Mouse (Mus musculus) forebrain, embryonic 11.5 days (tissue): ENCODE measurements at regions not wholly inside any gene's neighbourhood (a gene's known extent, or its start where the extent isn't known, plus 50 kb on each side); places are given as distances from the start of the nearest gene placed in this dataset.

ENCODE experiments used
- ATAC-seq: fragments of 200-750 bp; cut with Nextera tagmentation; replicated peaks from 2 replicates; pipeline ENCODE4 v1.8.0; 2017; ENCODE audit warnings: moderate TSS enrichment; ENCODE audit not compliant: low FRiP score
- DNase-seq: peaks from one replicate; pipeline ENCODE4 v3.0.0-alpha.2; 2017; ENCODE audit warnings: low spot score
- H3K27ac ChIP-seq: fragments of 300-500 bp; sonication (generic); 2 replicates; pipeline ENCODE4 v1.5.1; 2014; ENCODE audit warnings: low read depth, low read length
- H3K27me3 ChIP-seq: fragments of 300-500 bp; sonication (generic); 2 replicates; pipeline ENCODE4 v1.6.1; 2014; ENCODE audit warnings: mild to moderate bottlenecking, low read length, mixed read lengths; ENCODE audit not compliant: control insufficient read depth, insufficient read depth
- H3K36me3 ChIP-seq: fragments of 300-500 bp; sonication (generic); 2 replicates; pipeline ENCODE4 v1.6.1; 2014; ENCODE audit warnings: mild to moderate bottlenecking, low read length, moderate library complexity, mixed read lengths; ENCODE audit not compliant: control insufficient read depth, insufficient read depth
- H3K4me1 ChIP-seq: fragments of 300-500 bp; sonication (generic); replicated peaks from 2 replicates; pipeline ENCODE4 v1.6.1; 2014; ENCODE audit warnings: low read length, mixed read lengths; ENCODE audit not compliant: control insufficient read depth, insufficient read depth
- H3K4me2 ChIP-seq: fragments of 300-500 bp; sonication (generic); 2 replicates; pipeline ENCODE4 v1.6.1; 2014; ENCODE audit warnings: low read depth, mild to moderate bottlenecking, low read length, moderate library complexity, mixed read lengths; ENCODE audit not compliant: severe bottlenecking
- H3K4me3 ChIP-seq: fragments of 300-500 bp; sonication (generic); 2 replicates; pipeline ENCODE4 v1.5.1; 2014; ENCODE audit warnings: low read depth, low read length
- H3K9ac ChIP-seq: fragments of 300-500 bp; sonication (generic); 2 replicates; pipeline ENCODE4 v1.6.1; 2014; ENCODE audit warnings: low read length
- H3K9me3 ChIP-seq: fragments of 300-500 bp; sonication (generic); 2 replicates; pipeline ENCODE4 v1.6.1; 2016; ENCODE audit warnings: low read length, mixed read lengths; ENCODE audit not compliant: control insufficient read depth
- WGBS: fragments of 180-500 bp; shearing (Covaris S2); extraction: QIAGEN DNeasy Blood & Tissue Kit; methylation state at CpG from one replicate; pipeline ENCODE4 v1.1.7; 2014; 5-methylcytosine and 5-hydroxymethylcytosine counted together

DNA sequence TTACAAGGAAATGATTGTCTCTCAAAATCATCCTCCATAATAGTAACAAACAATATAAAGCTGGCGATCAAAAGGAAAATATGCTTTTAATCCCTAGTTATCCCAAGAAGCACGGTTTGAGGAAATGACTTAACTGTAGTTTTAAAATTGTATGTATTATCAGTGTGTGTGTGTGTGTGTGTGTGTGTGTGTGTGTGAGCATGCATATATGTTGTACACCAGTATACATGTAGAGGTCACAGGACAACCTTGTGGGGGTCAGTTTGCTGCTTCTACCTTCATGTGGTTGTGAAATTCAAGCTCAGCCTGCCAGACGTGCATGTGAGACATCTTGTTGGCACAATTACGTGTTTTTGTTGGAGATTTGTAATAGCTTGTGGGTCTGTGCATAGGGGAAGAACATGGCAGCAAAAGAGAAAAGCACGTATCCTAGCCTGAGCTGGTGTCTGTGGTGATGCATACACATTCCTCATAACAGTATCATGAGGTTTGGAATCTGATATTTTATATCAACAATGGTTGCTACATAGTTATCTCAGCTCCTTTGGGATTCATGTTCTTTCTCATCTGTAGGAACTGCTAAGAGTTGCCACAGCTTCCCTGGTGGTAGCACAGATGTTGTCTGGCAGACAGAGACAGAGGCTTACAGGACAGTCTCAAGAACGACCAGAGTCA is 622.4 kb downstream of the Kcnj2 start:
- Histone ChIP-seq H3K36me3 (no peaks in the 10 kb centered on the region), H3K4me1 (no peaks in the 10 kb centered on the region), H3K4me2 (no peak overlapping the region), H3K4me3 (no peak overlapping the region), H3K27me3 (no peaks in the 10 kb centered on the region), H3K9me3 (no peaks in the 10 kb centered on the region), H3K9ac (no peak overlapping the region), H3K27ac (no peak overlapping the region)
- ATAC-seq (no peak), DNase-seq (no peak)
- WGBS = 79% methylated on average over 6 of the region's 6 CpGs

DNA sequence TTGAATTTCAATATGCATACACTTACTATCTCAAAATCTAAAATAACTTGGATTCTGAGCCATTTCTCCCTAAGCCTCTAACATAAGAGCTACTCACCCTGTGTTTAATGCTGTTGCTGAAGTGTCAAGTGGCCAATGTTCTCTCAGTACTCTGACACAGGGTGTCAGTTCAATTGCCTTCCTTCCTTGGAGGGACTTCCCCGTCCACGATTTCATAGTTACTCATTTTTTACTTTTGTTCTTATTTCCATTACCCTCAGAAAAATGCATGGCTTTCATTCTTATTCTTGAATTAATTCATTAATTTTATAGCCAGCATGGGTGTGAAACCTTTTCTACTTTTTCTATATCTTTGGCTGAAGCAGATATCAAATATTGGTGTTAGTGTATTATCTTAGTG is 623.9 kb downstream of the Kcnj2 start:
- Histone ChIP-seq H3K4me3 (no peak overlapping the region), H3K36me3 (no peaks in the 10 kb centered on the region), H3K27ac (no peak overlapping the region), H3K4me2 (no peak overlapping the region), H3K9ac (no peak overlapping the region), H3K9me3 (no peaks in the 10 kb centered on the region), H3K27me3 (no peaks in the 10 kb centered on the region), H3K4me1 (no peaks in the 10 kb centered on the region)
- DNase-seq (no peak), ATAC-seq (no peak)
- 91% methylated on average over 2 of the region's 2 CpGs for WGBS

DNA sequence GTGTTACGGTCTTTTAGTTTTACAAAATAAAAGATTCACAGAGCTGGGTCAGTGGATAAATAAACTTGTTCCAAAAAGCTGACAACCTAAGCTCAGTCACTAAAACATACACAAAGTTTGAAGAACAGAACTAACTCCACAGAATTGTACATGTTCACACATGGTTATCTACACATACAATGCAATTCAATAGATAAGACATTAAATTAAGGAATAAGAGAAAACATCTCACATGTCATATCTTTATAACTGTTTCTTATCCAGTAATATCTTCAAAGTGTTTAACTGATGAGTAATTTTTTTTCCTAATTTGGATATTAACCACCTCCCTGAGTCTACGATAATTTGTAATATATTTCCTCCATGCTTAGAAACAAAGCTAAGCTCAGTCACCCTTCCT is 625.5 kb downstream of the Kcnj2 start:
- Histone ChIP-seq H3K36me3 (no peaks in the 10 kb centered on the region), H3K27me3 (no peaks in the 10 kb centered on the region), H3K4me3 (no peak overlapping the region), H3K4me1 (no peaks in the 10 kb centered on the region), H3K27ac (no peak overlapping the region), H3K9me3 (no peaks in the 10 kb centered on the region), H3K4me2 (no peak overlapping the region), H3K9ac (no peak overlapping the region)
- ATAC-seq = no peak
- DNase-seq = no peak
- 95% methylated on average over 2 of the region's 2 CpGs for WGBS

- DNase-seq = no peak
- Histone ChIP-seq H3K27ac (no peak overlapping the region), H3K27me3 (no peaks in the 10 kb centered on the region), H3K9me3 (no peaks in the 10 kb centered on the region), H3K4me1 (no peaks in the 10 kb centered on the region), H3K4me3 (no peak overlapping the region), H3K4me2 (no peak overlapping the region), H3K9ac (no peak overlapping the region), H3K36me3 (no peaks in the 10 kb centered on the region)
- WGBS = 84% methylated on average over 2 of the region's 2 CpGs
- ATAC-seq = no peak
These were observed 630.7 kb downstream of the Kcnj2 start for GRCm38 (mm10) chr11:111696668-111697067.

DNA sequence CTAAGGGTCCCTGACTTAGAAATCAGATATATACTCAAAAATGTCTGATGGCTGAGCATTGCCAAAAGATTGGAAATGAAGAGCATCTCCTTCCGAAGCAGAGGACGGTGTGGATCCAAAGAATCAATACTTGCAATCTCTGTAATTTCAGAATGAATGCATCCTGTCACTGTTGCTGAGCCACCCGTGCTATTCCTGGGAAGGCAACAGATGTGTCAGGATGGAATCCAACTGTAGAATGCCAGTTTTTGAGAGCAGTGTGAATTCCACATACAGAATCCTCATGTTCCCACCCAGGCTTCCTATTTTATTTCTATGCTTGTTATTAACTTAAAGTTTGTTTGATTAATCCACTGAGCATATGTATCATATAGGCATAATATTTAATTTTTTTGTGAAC is 633.9 kb downstream of the Kcnj2 start:
- WGBS = 92% methylated on average over 3 of the region's 3 CpGs
- Histone ChIP-seq H3K27me3 (no peaks in the 10 kb centered on the region), H3K4me2 (no peak overlapping the region), H3K36me3 (no peaks in the 10 kb centered on the region), H3K9ac (no peak overlapping the region), H3K27ac (no peak overlapping the region), H3K4me1 (no peaks in the 10 kb centered on the region), H3K4me3 (no peak overlapping the region), H3K9me3 (no peaks in the 10 kb centered on the region)
- ATAC-seq = no peak
- DNase-seq = no peak

DNA sequence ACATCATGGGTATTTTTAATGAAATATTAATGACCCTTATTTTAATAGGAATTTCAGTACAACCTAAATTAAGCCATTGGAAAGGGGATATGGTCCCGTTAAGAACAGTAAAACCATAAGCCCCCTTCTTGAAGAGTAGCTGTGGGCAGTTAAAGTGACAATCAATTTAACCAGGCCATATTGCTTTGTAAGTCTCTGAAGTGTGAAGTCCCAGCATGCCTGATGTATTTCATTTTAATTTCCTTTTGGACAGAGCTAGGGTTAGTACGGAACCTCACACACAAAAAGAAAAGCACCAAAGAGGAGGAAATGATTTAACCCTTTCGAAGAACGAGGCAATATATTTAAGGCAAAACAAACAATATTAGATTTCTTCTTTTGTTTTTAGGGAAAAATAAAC is 640.9 kb downstream of the Kcnj2 start:
- H3K4me1 ChIP-seq = no peaks in the 10 kb centered on the region
- DNase-seq (no peak), ATAC-seq (no peak)
- no peak overlapping the region for H3K27ac ChIP-seq
- no peak overlapping the region for H3K9ac ChIP-seq
- H3K9me3 ChIP-seq = no peaks in the 10 kb centered on the region
- H3K36me3 ChIP-seq = no peaks in the 10 kb centered on the region
- 66% methylated on average over 4 of the region's 4 CpGs for WGBS
- H3K4me2 ChIP-seq = no peak overlapping the region
- no peak overlapping the region for H3K4me3 ChIP-seq
- no peaks in the 10 kb centered on the region for H3K27me3 ChIP-seq

DNA sequence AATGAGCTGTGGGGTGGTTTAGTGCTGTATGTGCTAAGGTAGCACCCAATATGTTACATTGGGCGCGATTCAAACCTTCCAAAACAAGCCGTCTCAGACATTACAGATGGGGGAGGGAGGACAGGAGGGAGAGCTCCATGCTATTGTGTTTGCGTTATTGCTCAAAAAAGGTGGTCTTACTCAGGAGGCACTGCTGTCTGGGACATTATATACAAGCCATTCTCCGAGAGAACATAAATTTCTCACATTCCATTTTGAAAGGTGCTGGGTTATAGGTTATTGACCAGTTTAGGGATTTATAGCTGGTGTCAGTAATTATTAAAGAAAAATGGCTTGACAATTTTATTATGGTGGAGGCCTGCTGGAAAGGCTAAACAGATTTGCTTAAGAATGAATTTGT is 649.4 kb downstream of the Kcnj2 start:
- ATAC-seq = no peak
- no peaks in the 10 kb centered on the region for H3K4me1 ChIP-seq
- no peak overlapping the region for H3K27ac ChIP-seq
- H3K4me3 ChIP-seq = no peak overlapping the region
- H3K9ac ChIP-seq = no peak overlapping the region
- no peaks in the 10 kb centered on the region for H3K27me3 ChIP-seq
- H3K4me2 ChIP-seq = no peak overlapping the region
- no peaks in the 10 kb centered on the region for H3K9me3 ChIP-seq
- 88% methylated on average over 5 of the region's 5 CpGs for WGBS
- H3K36me3 ChIP-seq = no peaks in the 10 kb centered on the region
- DNase-seq = no peak

DNA sequence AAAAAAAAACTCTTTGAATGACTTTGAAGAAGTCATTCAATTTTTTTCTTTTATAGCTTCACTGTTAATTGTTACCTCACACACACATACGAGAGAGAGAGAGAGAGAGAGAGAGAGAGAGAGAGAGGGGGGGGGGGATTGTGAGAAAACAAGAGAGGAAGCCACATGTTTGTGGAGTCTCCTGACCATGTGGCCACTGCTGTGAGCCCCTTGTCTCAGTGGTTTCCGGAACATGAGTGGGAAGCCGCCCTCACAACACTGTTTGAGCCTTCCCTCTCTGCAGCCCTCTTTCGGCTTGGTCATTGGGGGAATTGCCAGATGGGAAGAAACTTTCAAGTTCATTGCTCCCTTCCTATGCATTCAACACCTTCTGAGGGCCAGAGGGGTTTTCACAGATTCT is 656.3 kb downstream of the Kcnj2 start:
- 92% methylated on average over 4 of the region's 4 CpGs for WGBS
- H3K4me1 ChIP-seq = no peaks in the 10 kb centered on the region
- H3K9me3 ChIP-seq = no peaks in the 10 kb centered on the region
- no peak overlapping the region for H3K4me2 ChIP-seq
- no peak overlapping the region for H3K27ac ChIP-seq
- no peaks in the 10 kb centered on the region for H3K36me3 ChIP-seq
- no peak for DNase-seq
- H3K27me3 ChIP-seq = no peaks in the 10 kb centered on the region
- H3K9ac ChIP-seq = no peak overlapping the region
- no peak overlapping the region for H3K4me3 ChIP-seq
- ATAC-seq = no peak

- H3K4me3 ChIP-seq = no peak overlapping the region
- H3K4me1 ChIP-seq = no peaks in the 10 kb centered on the region
- H3K9me3 ChIP-seq = no peaks in the 10 kb centered on the region
- no peak overlapping the region for H3K27ac ChIP-seq
- 29% methylated on average over 4 of the region's 4 CpGs for WGBS
- H3K36me3 ChIP-seq = no peaks in the 10 kb centered on the region
- H3K9ac ChIP-seq = no peak overlapping the region
- DNase-seq = no peak
- no peak for ATAC-seq
- H3K4me2 ChIP-seq = no peak overlapping the region
- H3K27me3 ChIP-seq = no peaks in the 10 kb centered on the region
These were observed 662.2 kb downstream of the Kcnj2 start for GRCm38 (mm10) chr11:111728148-111728547.
